In the genomic region with DNA sequence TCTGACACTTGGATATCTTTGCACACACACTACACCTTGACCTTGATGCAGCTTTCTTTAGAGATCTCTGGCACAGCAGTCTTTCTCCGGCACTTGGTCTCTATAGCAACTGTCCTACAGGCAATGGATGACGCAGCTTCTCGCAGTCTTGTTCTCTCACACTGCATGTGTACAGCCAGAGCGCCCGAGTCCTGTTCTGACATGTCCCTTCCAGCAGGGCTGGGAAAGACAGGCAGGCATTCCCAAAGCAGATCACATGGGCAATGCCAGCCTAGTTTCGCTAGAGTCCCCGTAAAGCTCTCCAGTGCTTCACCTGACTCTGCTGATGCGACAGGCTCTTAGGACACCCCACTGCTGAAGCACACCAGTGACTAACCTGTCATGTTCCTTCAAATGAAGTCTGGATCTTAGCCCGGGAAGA, we compare ENCODE assay signal across 11 mouse cellular contexts. TPM values are rescaled to one million over a fixed set of nuclear protein-coding genes. Genes with fewer than 3 reads are reported as not detected.
DNase-seq lines count a peak whose midpoint lies in the region; ATAC-seq and TF ChIP-seq lines count a peak whose summit lies in the region.
"Had no signal": no experiment of that assay in that cellular context is flagged by ENCODE, and none has a peak within 500 bp of the region (broad histone marks: within the 10 kb centered on the region; RNA-seq: fewer than 3 reads in every experiment).

No protein-coding gene starts in this region.

- no peaks in the 10 kb centered on the region for H3K27me3 ChIP-seq in forebrain, embryonic 16.5 days (replicated peaks; ENCODE audit: control insufficient read depth, insufficient read depth, low read length)
- no peaks in the 10 kb centered on the region for H3K27me3 ChIP-seq in midbrain, embryonic 15.5 days (replicated peaks)
- H3K27me3 ChIP-seq in liver, embryonic 11.5 days (replicated peaks; ENCODE audit: control insufficient read depth, insufficient read depth, low read length): no peaks in the 10 kb centered on the region

- H3K9ac ChIP-seq in forebrain, embryonic 16.5 days (replicated peaks; ENCODE audit: low read depth, low read length): peak overlapping the region; percentile 5
- peak overlapping the region; percentile 2; the same call in 1 of the 2 replicates for H3K9ac ChIP-seq in midbrain, embryonic 15.5 days
- H3K9ac ChIP-seq in liver, embryonic 11.5 days (ENCODE audit: low read depth, low read length): no peak overlapping the region

- TF ChIP-seq CTCF in layer of hippocampus, adult 2 months (conservative IDR thresholded peaks at IDR 0.05): no peak

- H3K9me3 ChIP-seq in forebrain, embryonic 16.5 days (ENCODE audit: control insufficient read depth, low read length): no peaks in the 10 kb centered on the region
- no peaks in the 10 kb centered on the region for H3K9me3 ChIP-seq in midbrain, embryonic 15.5 days
- no peaks in the 10 kb centered on the region for H3K9me3 ChIP-seq in liver, embryonic 11.5 days (ENCODE audit: control insufficient read depth, low read length)

- peak overlapping the region; percentile 51; the same call in 1 of the 2 replicates for H3K27ac ChIP-seq in layer of hippocampus, adult 2 months
- H3K27ac ChIP-seq in forebrain, embryonic 16.5 days (ENCODE audit: low read length): no peak overlapping the region
- peak overlapping the region; percentile 66 for H3K27ac ChIP-seq in midbrain, embryonic 15.5 days
- no peak overlapping the region for H3K27ac ChIP-seq in liver, embryonic 11.5 days (ENCODE audit: low read depth, low read length)

- WGBS in forebrain, embryonic 16.5 days: 73% methylated on average over 9 of the region's 9 CpGs
- 75% methylated on average over 9 of the region's 9 CpGs for WGBS in midbrain, embryonic 15.5 days
- WGBS in liver, embryonic 11.5 days: 80% methylated on average over 9 of the region's 9 CpGs

- no peak overlapping the region for H3K4me3 ChIP-seq in layer of hippocampus, adult 2 months
- H3K4me3 ChIP-seq in forebrain, embryonic 16.5 days (replicated peaks; ENCODE audit: low read length): no peak overlapping the region
- H3K4me3 ChIP-seq in midbrain, embryonic 15.5 days: no peak overlapping the region
- no peak overlapping the region for H3K4me3 ChIP-seq in liver, embryonic 11.5 days (ENCODE audit: low read depth, low read length)
- H3K4me3 ChIP-seq: myocyte had no signal

- H3K4me1 ChIP-seq in forebrain, embryonic 16.5 days (replicated peaks; ENCODE audit: control insufficient read depth, insufficient read depth, low read length): no peaks in the 10 kb centered on the region
- H3K4me1 ChIP-seq in midbrain, embryonic 15.5 days: peaks cover 6% of the 10 kb centered on the region; the same call in 1 of the 2 replicates
- 0 out of 2 replicates have a peak, but pooled peaks cover 2% of the 10 kb centered on the region for H3K4me1 ChIP-seq in liver, embryonic 11.5 days (replicated peaks; ENCODE audit: control insufficient read depth, insufficient read depth, low read length)

- DNase-seq in adrenal gland, adult (ENCODE audit: inconsistent age in 2 of 2, low spot score in 1 of 2): peak; percentile 53 to 79
- DNase-seq in adrenal gland, postnatal 4 days (ENCODE audit: low spot score in 2 of 2): no peak
- peak; percentile 20 to 32 for DNase-seq in layer of hippocampus, adult 2 months (ENCODE audit: low spot score in 2 of 2)
- DNase-seq in layer of hippocampus, postnatal 36 days: no peak
- DNase-seq in ovary, postnatal 36 days (ENCODE audit: low spot score): no peak
- no peak for DNase-seq in liver, embryonic 11.5 days (ENCODE audit: low spot score)

- H3K4me2 ChIP-seq in forebrain, embryonic 16.5 days (ENCODE audit: low read length): no peak overlapping the region
- H3K4me2 ChIP-seq in midbrain, embryonic 15.5 days: no peak overlapping the region
- H3K4me2 ChIP-seq in liver, embryonic 11.5 days: no peak overlapping the region

- peak; percentile 47; the same call in 1 of the 2 replicates for ATAC-seq in forebrain, embryonic 16.5 days
- ATAC-seq in midbrain, embryonic 15.5 days (replicated peaks): no peak; the same call in 1 of the 2 replicates
- no peak for ATAC-seq in liver, embryonic 11.5 days (replicated peaks; ENCODE audit: low FRiP score)

- H3K36me3 ChIP-seq in forebrain, embryonic 16.5 days (ENCODE audit: control insufficient read depth, insufficient read depth): no peaks in the 10 kb centered on the region
- H3K36me3 ChIP-seq in midbrain, embryonic 15.5 days (replicated peaks): no peaks in the 10 kb centered on the region; the same call in 1 of the 2 replicates
- no peaks in the 10 kb centered on the region for H3K36me3 ChIP-seq in liver, embryonic 11.5 days (ENCODE audit: control insufficient read depth, insufficient read depth, low read length)

RNA-seq across cellular contexts. Expression of gene Bcl7c, which starts 33.3 kb away (rescaled TPM):
- total RNA-seq in adrenal gland, postnatal 4 days (2021): 100 to 1,000 TPM; 129 to 135 TPM
- total RNA-seq in layer of hippocampus, adult 2 months (2021): 10 to 100 TPM; 20.1 to 26.6 TPM
- 10 to 100 TPM; 23.1 to 25.8 TPM for total RNA-seq in layer of hippocampus, postnatal 36 days (2021)
- 30.6 and 33.8 TPM in 2 replicates for polyA plus RNA-seq in forebrain, embryonic 16.5 days (2015; fragmentation: Nextera tagmentation; extraction: Ambion mirVana)
- 52.9 and 59.2 TPM in 2 replicates for polyA plus RNA-seq in midbrain, embryonic 15.5 days (2015; fragmentation: Nextera tagmentation; extraction: Ambion mirVana)
- polyA plus RNA-seq in liver, embryonic 11.5 days (2014; fragmentation: Nextera tagmentation; extraction: Ambion mirVana): 46.8 and 50.7 TPM in 2 replicates

RNA-seq across cellular contexts. Expression of gene Ctf1, which starts 37.1 kb away (rescaled TPM):
- total RNA-seq in adrenal gland, postnatal 4 days (2021): 1 to 10 TPM; 5.2 to 5.4 TPM
- total RNA-seq in layer of hippocampus, adult 2 months (2021): 1 to 10 TPM; 1.9 to 3.1 TPM
- total RNA-seq in layer of hippocampus, postnatal 36 days (2021): 1 to 10 TPM; 2.1 to 2.4 TPM
- 3.5 and 4.5 TPM in 2 replicates for polyA plus RNA-seq in forebrain, embryonic 16.5 days (2015; fragmentation: Nextera tagmentation; extraction: Ambion mirVana)
- 3.7 and 3.8 TPM in 2 replicates for polyA plus RNA-seq in midbrain, embryonic 15.5 days (2015; fragmentation: Nextera tagmentation; extraction: Ambion mirVana)
- 5.5 and 5.8 TPM in 2 replicates for polyA plus RNA-seq in liver, embryonic 11.5 days (2014; fragmentation: Nextera tagmentation; extraction: Ambion mirVana)

RNA-seq across cellular contexts. Expression of gene Ctf2, which starts 56.6 kb away (rescaled TPM):
- not detected for total RNA-seq in adrenal gland, postnatal 4 days (2021)
- not detected for total RNA-seq in layer of hippocampus, adult 2 months (2021)
- total RNA-seq in layer of hippocampus, postnatal 36 days (2021): not detected
- polyA plus RNA-seq in forebrain, embryonic 16.5 days (2015; fragmentation: Nextera tagmentation; extraction: Ambion mirVana): 0.11 and 0.17 TPM in 2 replicates
- polyA plus RNA-seq in midbrain, embryonic 15.5 days (2015; fragmentation: Nextera tagmentation; extraction: Ambion mirVana): 0.12 and 0.15 TPM in 2 replicates
- polyA plus RNA-seq in liver, embryonic 11.5 days (2014; fragmentation: Nextera tagmentation; extraction: Ambion mirVana): 0.25 and 0.40 TPM in 2 replicates
- total RNA-seq: adrenal gland, postnatal 10 days; layer of hippocampus, postnatal 25 days had no signal

RNA-seq across cellular contexts. Expression of gene Zfp629, which starts 59.8 kb away (rescaled TPM):
- 10 to 100 TPM; 29.4 to 31.6 TPM for total RNA-seq in adrenal gland, postnatal 4 days (2021)
- total RNA-seq in layer of hippocampus, adult 2 months (2021): 10 to 100 TPM; 21.8 to 22.5 TPM
- total RNA-seq in layer of hippocampus, postnatal 36 days (2021): 10 to 100 TPM; 23.9 to 24.2 TPM
- polyA plus RNA-seq in forebrain, embryonic 16.5 days (2015; fragmentation: Nextera tagmentation; extraction: Ambion mirVana): 19.4 and 20.4 TPM in 2 replicates
- polyA plus RNA-seq in midbrain, embryonic 15.5 days (2015; fragmentation: Nextera tagmentation; extraction: Ambion mirVana): 25.5 and 26.6 TPM in 2 replicates
- polyA plus RNA-seq in liver, embryonic 11.5 days (2014; fragmentation: Nextera tagmentation; extraction: Ambion mirVana): 8.3 and 9.8 TPM in 2 replicates

Comparison
In these comparisons a context has a peak if more than half of its experiments do, and no peak if none do; other contexts are left out.
1. DNase-seq: peak in adrenal gland, adult (2 of 2) and layer of hippocampus, adult 2 months (2 of 2); none in adrenal gland, postnatal 4 days (0 of 2), layer of hippocampus, postnatal 36 days (0 of 2), ovary, postnatal 36 days (single experiment) and liver, embryonic 11.5 days (single experiment).
2. H3K27ac ChIP-seq: peak in layer of hippocampus, adult 2 months (single experiment) and midbrain, embryonic 15.5 days (single experiment); none in forebrain, embryonic 16.5 days (single experiment) and liver, embryonic 11.5 days (single experiment).
3. RNA of gene Bcl7c, which starts 33.3 kb away (total RNA-seq): 129 to 135 TPM in adrenal gland, postnatal 4 days; 20.1 to 26.6 TPM in layer of hippocampus, adult 2 months and 23.1 to 25.8 TPM in layer of hippocampus, postnatal 36 days; every median in the first group is over 4 times any median in the second.